Mouse (Mus musculus) embryonic stem cell, embryonic (primary cell): Measurements from ENCODE around the gene Angpt4.

Experiments
- CTCF ChIA-PET, 4 experiments: fragments of 300-600 bp in 2 of 4; fragments of 350-600 bp in 2 of 4; sonication (Branson Sonifier 250); formaldehyde crosslinking; loops; one replicate each; lab custom pipeline; 2022; ENCODE audit warnings: inconsistent platforms in 2 of 4; lab: Charles Lee
- POLR2A ChIA-PET, 4 experiments: fragments of 300-600 bp in 2 of 4; fragments of 350-600 bp in 2 of 4; sonication (Branson Sonifier 250); formaldehyde crosslinking; loops; one replicate each; lab custom pipeline; 2022; ENCODE audit warnings: antibody characterized with exemption in 4 of 4, inconsistent platforms in 1 of 4; lab: Charles Lee

The Angpt4 gene

GRCm38 (mm10) chr2:151968451-151968850 lies 57.4 kb downstream of the Angpt4 start:
- ChIA-PET POLR2A (interaction anchor here in 1 of 4 experiments (1.2 to 2.4 kb wide), 3 partner anchors 9 to 23 kb away, joined by 4 to 7 read pairs (median 6); no protein-coding TSS in a partner anchor), CTCF (interaction anchor here in 1 of 4 experiments (0.6 kb wide), 1 partner anchor 46 kb away, joined by 3 read pairs; no protein-coding TSS in a partner anchor)

- POLR2A ChIA-PET, result interaction anchor here in 1 of 4 experiments (2.4 kb wide), 1 partner anchor 10 kb away, joined by 6 read pairs; no protein-coding TSS in a partner anchor
- CTCF ChIA-PET, result interaction anchor here in 1 of 4 experiments (0.6 kb wide), 1 partner anchor 46 kb away, joined by 3 read pairs; no protein-coding TSS in a partner anchor
Observed at GRCm38 (mm10) chr2:151968986-151969385, 58.0 kb downstream of the Angpt4 start.

- ChIA-PET CTCF (no interaction called here), POLR2A (interaction anchor here in 2 of 4 experiments (0.6 to 2.9 kb wide), 3 partner anchors 9 to 14 kb away, joined by 3 to 21 read pairs (median 6); no protein-coding TSS in a partner anchor)
Observed at GRCm38 (mm10) chr2:151969396-151969795, 58.4 kb downstream of the Angpt4 start.

- ChIA-PET CTCF (interaction anchor here in 1 of 4 experiments (0.5 to 1.0 kb wide), 5 partner anchors 19 to 980 kb away, joined by 3 to 5 read pairs (median 3); no protein-coding TSS in a partner anchor), POLR2A (interaction anchor here in 3 of 4 experiments (0.6 to 2.9 kb wide), 28 partner anchors 10 to 467 kb away, joined by 3 to 21 read pairs (median 4); partner anchors contain the start of gene Fam110a (in 2 of the 3))
Observed at GRCm38 (mm10) chr2:151970191-151971172, 59.5 kb downstream of the Angpt4 start.

GRCm38 (mm10) chr2:151971748-151972147 lies 60.7 kb downstream of the Angpt4 start:
- ChIA-PET POLR2A (interaction anchor here in 3 of 4 experiments (0.7 to 2.9 kb wide), 9 partner anchors 9 to 270 kb away, joined by 3 to 21 read pairs (median 5); partner anchors contain the start of gene Fam110a (in 1 of the 3)), CTCF (no interaction called here)

- POLR2A ChIA-PET, result interaction anchor here in 3 of 4 experiments (0.5 to 1.8 kb wide), 11 partner anchors 10 to 563 kb away, joined by 3 to 9 read pairs (median 3); partner anchors contain the start of gene Trib3 (in 1 of the 3)
- CTCF ChIA-PET, result interaction anchor here in 3 of 4 experiments (0.6 to 1.1 kb wide), 7 partner anchors 18 to 476 kb away, joined by 3 to 7 read pairs (median 3); partner anchors contain the start of gene Slc52a3 (in 1 of the 3)
Observed at GRCm38 (mm10) chr2:151972880-151973594, 62.0 kb downstream of the Angpt4 start.

GRCm38 (mm10) chr2:151973595-151974562 lies 62.9 kb downstream of the Angpt4 start:
- ChIA-PET CTCF (interaction anchor here in 3 of 4 experiments (0.6 to 1.4 kb wide), 9 partner anchors 17 to 475 kb away, joined by 3 to 7 read pairs (median 3); partner anchors contain the start of gene Slc52a3 (in 1 of the 3)), POLR2A (interaction anchor here in 3 of 4 experiments (0.6 to 1.8 kb wide), 10 partner anchors 9 to 370 kb away, joined by 3 to 9 read pairs (median 3); partner anchors contain the start of gene Trib3 (in 1 of the 3))

GRCm38 (mm10) chr2:151975295-151975694 lies 64.3 kb downstream of the Angpt4 start:
- POLR2A ChIA-PET, result interaction anchor here in 2 of 4 experiments (0.6 to 1.4 kb wide), 4 partner anchors 12 to 15 kb away, joined by 3 to 4 read pairs (median 4); no protein-coding TSS in a partner anchor
- CTCF ChIA-PET, result interaction anchor here in 3 of 4 experiments (0.6 to 1.4 kb wide), 8 partner anchors 11 to 388 kb away, joined by 3 to 6 read pairs (median 3); no protein-coding TSS in a partner anchor

GRCm38 (mm10) chr2:151976067-151976466 lies 65.1 kb downstream of the Angpt4 start:
- POLR2A ChIA-PET, result interaction anchor here in 1 of 4 experiments (1.4 kb wide), 1 partner anchor 16 kb away, joined by 4 read pairs; no protein-coding TSS in a partner anchor
- CTCF ChIA-PET, result no interaction called here

GRCm38 (mm10) chr2:151977689-151978440 lies 66.9 kb downstream of the Angpt4 start:
- POLR2A ChIA-PET, result interaction anchor here in 3 of 4 experiments (0.7 to 2.2 kb wide), 6 partner anchors 10 to 373 kb away, joined by 3 to 9 read pairs (median 4); no protein-coding TSS in a partner anchor
- CTCF ChIA-PET, result interaction anchor here in 2 of 4 experiments (1.0 to 1.5 kb wide), 4 partner anchors 11 to 30 kb away, joined by 3 read pairs; no protein-coding TSS in a partner anchor

GRCm38 (mm10) chr2:151978494-151978893 lies 67.5 kb downstream of the Angpt4 start:
- CTCF ChIA-PET, result interaction anchor here in 2 of 4 experiments (1.3 to 1.5 kb wide), 2 partner anchors 19 to 29 kb away, joined by 3 read pairs; no protein-coding TSS in a partner anchor
- POLR2A ChIA-PET, result interaction anchor here in 1 of 4 experiments (0.7 to 2.2 kb wide), 4 partner anchors 9 to 14 kb away, joined by 3 to 9 read pairs (median 4); no protein-coding TSS in a partner anchor

GRCm38 (mm10) chr2:151979470-151980354 lies 68.7 kb downstream of the Angpt4 start, which contains the start of gene Fam110a:
Fam110a (minus strand) TSS chr2:151980219.
- POLR2A ChIA-PET, result interaction anchor here in 3 of 4 experiments (0.5 to 2.5 kb wide), 5 partner anchors 8 to 116 kb away, joined by 3 to 10 read pairs (median 3); no protein-coding TSS in a partner anchor

GRCm38 (mm10) chr2:151980355-151980693 lies 69.3 kb downstream of the Angpt4 start:
- CTCF ChIA-PET, result interaction anchor here in 2 of 4 experiments (0.6 to 1.4 kb wide), 4 partner anchors 8 to 178 kb away, joined by 3 to 5 read pairs (median 3); no protein-coding TSS in a partner anchor
- POLR2A ChIA-PET, result interaction anchor here in 3 of 4 experiments (0.5 to 2.5 kb wide), 4 partner anchors 9 to 39 kb away, joined by 3 to 10 read pairs (median 4); no protein-coding TSS in a partner anchor

More at GRCm38 (mm10) chr2:151979470-151980354, 68.7 kb downstream of the Angpt4 start, which contains the start of gene Fam110a:
- CTCF ChIA-PET, result interaction anchor here in 3 of 4 experiments (0.5 to 1.5 kb wide), 7 partner anchors 9 to 179 kb away, joined by 3 to 5 read pairs (median 3); no protein-coding TSS in a partner anchor

GRCm38 (mm10) chr2:151981268-151981667 lies 70.3 kb downstream of the Angpt4 start:
- ChIA-PET POLR2A (interaction anchor here in 3 of 4 experiments (0.6 to 2.5 kb wide), 4 partner anchors 10 to 363 kb away, joined by 3 to 10 read pairs (median 3); partner anchors contain the start of gene Trib3 (in 1 of the 3)), CTCF (interaction anchor here in 1 of 4 experiments (1.1 to 1.4 kb wide), 2 partner anchors 39 to 51 kb away, joined by 3 to 5 read pairs; no protein-coding TSS in a partner anchor)
